Mouse (Mus musculus) hindbrain, embryonic 11.5 days (tissue): ENCODE data around the gene Hoxa6. TPM values are rescaled to one million over a fixed set of nuclear protein-coding genes. Genes with fewer than 3 reads are reported as not detected.
A peak's percentile ranks its signal among the peaks of the same experiment; 100 is the strongest.

Experiments used
- ATAC-seq: fragments of 200-750 bp; cut with Nextera tagmentation; 2 replicates; pipeline ENCODE4 v1.8.0; 2017; ENCODE audit warnings: mild to moderate bottlenecking, moderate TSS enrichment, moderate library complexity; ENCODE audit not compliant: low FRiP score
- DNase-seq: peaks from one replicate; pipeline ENCODE4 v3.0.0-alpha.2; 2015; ENCODE audit warnings: low spot score
- H3K27ac ChIP-seq: fragments of 300-500 bp; sonication (generic); 2 replicates; pipeline ENCODE4 v1.5.1; 2014; ENCODE audit warnings: mild to moderate bottlenecking, low read depth, low read length
- H3K27me3 ChIP-seq: fragments of 300-500 bp; sonication (generic); 2 replicates; pipeline ENCODE4 v1.6.1; 2014; ENCODE audit warnings: mild to moderate bottlenecking, low read length, moderate library complexity, mixed read lengths; ENCODE audit not compliant: control insufficient read depth, insufficient read depth
- H3K36me3 ChIP-seq: fragments of 300-500 bp; sonication (generic); 2 replicates; pipeline ENCODE4 v1.6.1; 2014; ENCODE audit warnings: mild to moderate bottlenecking, low read length, moderate library complexity, mixed read lengths; ENCODE audit not compliant: control insufficient read depth, insufficient read depth
- H3K4me1 ChIP-seq: fragments of 300-500 bp; sonication (generic); replicated peaks from 2 replicates; pipeline ENCODE4 v1.6.1; 2014; ENCODE audit warnings: low read length, mixed read lengths; ENCODE audit not compliant: control insufficient read depth, insufficient read depth
- H3K4me2 ChIP-seq: fragments of 300-500 bp; sonication (generic); replicated peaks from 2 replicates; pipeline ENCODE4 v1.6.1; 2014; ENCODE audit warnings: mild to moderate bottlenecking, low read depth, low read length
- H3K4me3 ChIP-seq: fragments of 300-500 bp; sonication (generic); 2 replicates; pipeline ENCODE4 v1.5.1; 2014; ENCODE audit warnings: low read depth, low read length
- H3K9ac ChIP-seq: fragments of 300-500 bp; sonication (generic); 2 replicates; pipeline ENCODE4 v1.6.1; 2014; ENCODE audit warnings: low read depth, low read length
- H3K9me3 ChIP-seq: fragments of 300-500 bp; sonication (generic); 2 replicates; pipeline ENCODE4 v1.6.1; 2016; ENCODE audit warnings: low read length; ENCODE audit not compliant: control insufficient read depth
- WGBS: fragments of 180-500 bp; shearing (Covaris S2); extraction: QIAGEN DNeasy Blood & Tissue Kit; methylation state at CpG from one replicate; pipeline ENCODE4 v1.1.7; 2014; 5-methylcytosine and 5-hydroxymethylcytosine counted together
- polyA plus RNA-seq: library from polyadenylated mRNA; unstranded; fragments of >200 nt; fragmentation: Nextera tagmentation; extraction: Ambion mirVana; gene quantifications from 2 replicates; pipeline ENCODE4 v1.2.1, GENCODE M21; 2014

Hoxa6 gene
- 2.1 and 11.6 TPM in 2 replicates for polyA plus RNA-seq

- peaks cover 4% of the 10 kb centered on the region; the same call in 1 of the 2 replicates for H3K4me1 ChIP-seq
- WGBS: 1% methylated on average over 42 of the region's 47 CpGs
- 0 out of 2 replicates have a peak within 1 kb of the TSS, but pooled peaks have one; percentile 30 for H3K27ac ChIP-seq
- H3K9me3 ChIP-seq: no peaks in the 10 kb centered on the region
- no peaks in the 10 kb centered on the region for H3K36me3 ChIP-seq
- peak within 1 kb of the TSS; percentile 23 for H3K4me2 ChIP-seq
- DNase-seq (peak; percentile 55), ATAC-seq (no peak)
- peak within 1 kb of the TSS; percentile 23 for H3K4me3 ChIP-seq
- H3K9ac ChIP-seq: 0 out of 2 replicates have a peak within 1 kb of the TSS, but pooled peaks have one; percentile 11
- H3K27me3 ChIP-seq: peaks cover 94% of the 10 kb centered on the region
These were observed at the start of gene Hoxa6 for GRCm38 (mm10) chr6:52208072-52208867. Gene Hoxa6 (minus strand): TSS chr6:52208722.

GRCm38 (mm10) chr6:52256956-52257355 lies 48.4 kb upstream of the Hoxa6 start:
- WGBS: 1% methylated on average over 6 of the region's 6 CpGs
- ATAC-seq: no peak
- H3K4me1 ChIP-seq: peaks cover 11% of the 10 kb centered on the region; the same call in 1 of the 2 replicates

GRCm38 (mm10) chr6:52253511-52254500 lies 45.3 kb upstream of the Hoxa6 start:
- Histone ChIP-seq H3K4me3 (no peak overlapping the region), H3K9ac (no peak overlapping the region), H3K4me1 (0 out of 2 replicates have a peak, but pooled peaks cover 2% of the 10 kb centered on the region), H3K9me3 (no peaks in the 10 kb centered on the region), H3K27me3 (peaks cover 89% of the 10 kb centered on the region), H3K36me3 (no peaks in the 10 kb centered on the region), H3K4me2 (no peak overlapping the region), H3K27ac (no peak overlapping the region)
- WGBS: under 1% methylated on average over 59 of the region's 59 CpGs
- DNase-seq (no peak), ATAC-seq (no peak)

More at GRCm38 (mm10) chr6:52256956-52257355, 48.4 kb upstream of the Hoxa6 start:
- no peaks in the 10 kb centered on the region for H3K36me3 ChIP-seq
- H3K4me2 ChIP-seq: no peak overlapping the region
- no peaks in the 10 kb centered on the region for H3K9me3 ChIP-seq
- H3K27ac ChIP-seq: no peak overlapping the region
- peak; percentile 91 for DNase-seq
- no peak overlapping the region for H3K4me3 ChIP-seq
- no peak overlapping the region for H3K9ac ChIP-seq
- peaks cover 86% of the 10 kb centered on the region for H3K27me3 ChIP-seq

GRCm38 (mm10) chr6:52252775-52253376 lies 44.4 kb upstream of the Hoxa6 start:
- ATAC-seq (no peak), DNase-seq (no peak)
- H3K4me3 ChIP-seq: no peak overlapping the region
- H3K4me1 ChIP-seq: 0 out of 2 replicates have a peak, but pooled peaks cover 2% of the 10 kb centered on the region
- under 1% methylated on average over 35 of the region's 35 CpGs for WGBS
- no peaks in the 10 kb centered on the region for H3K36me3 ChIP-seq
- H3K27ac ChIP-seq: no peak overlapping the region
- H3K9me3 ChIP-seq: no peaks in the 10 kb centered on the region
- H3K27me3 ChIP-seq: peaks cover 90% of the 10 kb centered on the region
- H3K4me2 ChIP-seq: no peak overlapping the region
- no peak overlapping the region for H3K9ac ChIP-seq

- H3K9ac ChIP-seq: no peak overlapping the region
- ATAC-seq (no peak), DNase-seq (no peak)
- no peaks in the 10 kb centered on the region for H3K9me3 ChIP-seq
- no peak overlapping the region for H3K27ac ChIP-seq
- under 1% methylated on average over 24 of the region's 24 CpGs for WGBS
- 0 out of 2 replicates have a peak, but pooled peaks cover 2% of the 10 kb centered on the region for H3K4me1 ChIP-seq
- no peak overlapping the region for H3K4me2 ChIP-seq
- peaks cover 90% of the 10 kb centered on the region for H3K27me3 ChIP-seq
- no peaks in the 10 kb centered on the region for H3K36me3 ChIP-seq
- H3K4me3 ChIP-seq: no peak overlapping the region
These were observed 43.7 kb upstream of the Hoxa6 start for GRCm38 (mm10) chr6:52252016-52252774.

GRCm38 (mm10) chr6:52251177-52251879 lies 42.8 kb upstream of the Hoxa6 start:
- Histone ChIP-seq H3K4me2 (no peak overlapping the region), H3K27me3 (peaks cover 91% of the 10 kb centered on the region), H3K36me3 (no peaks in the 10 kb centered on the region), H3K4me3 (no peak overlapping the region), H3K4me1 (peaks cover 3% of the 10 kb centered on the region; the same call in 1 of the 2 replicates), H3K9ac (no peak overlapping the region), H3K27ac (no peak overlapping the region), H3K9me3 (no peaks in the 10 kb centered on the region)
- DNase-seq (no peak), ATAC-seq (no peak)
- 7% methylated on average over 7 of the region's 7 CpGs for WGBS

- no peak overlapping the region for H3K27ac ChIP-seq
- under 1% methylated on average over 4 of the region's 4 CpGs for WGBS
- no peak overlapping the region for H3K9ac ChIP-seq
These were observed 41.3 kb upstream of the Hoxa6 start for GRCm38 (mm10) chr6:52249826-52250225.

More at GRCm38 (mm10) chr6:52249826-52250225, 41.3 kb upstream of the Hoxa6 start:
- DNase-seq: no peak
- Histone ChIP-seq H3K9me3 (no peaks in the 10 kb centered on the region), H3K4me2 (no peak overlapping the region), H3K4me1 (peaks cover 4% of the 10 kb centered on the region; the same call in 1 of the 2 replicates), H3K27me3 (peaks cover 93% of the 10 kb centered on the region), H3K4me3 (no peak overlapping the region), H3K36me3 (no peaks in the 10 kb centered on the region)
- ATAC-seq: no peak
